Mouse (Mus musculus) skeletal muscle tissue, adult 2 months (tissue): Measurements from ENCODE around the gene Zbtb20.
A peak's percentile ranks its signal among the peaks of the same experiment; 100 is the strongest.

Source experiments
- DNase-seq: peaks from one replicate; pipeline ENCODE4 v3.0.0-alpha.2; 2012; ENCODE audit warnings: low read depth, low spot score

The Zbtb20 gene

GRCm38 (mm10) chr16:43396849-43397628 is 521.4 kb downstream of the Zbtb20 start:
- no peak for DNase-seq

GRCm38 (mm10) chr16:43397629-43398323 is 522.1 kb downstream of the Zbtb20 start:
- no peak for DNase-seq

- no peak for DNase-seq
Observed at GRCm38 (mm10) chr16:43399428-43399827, 523.7 kb downstream of the Zbtb20 start.

- DNase-seq = no peak
Observed at GRCm38 (mm10) chr16:43400046-43400445, 524.4 kb downstream of the Zbtb20 start.

GRCm38 (mm10) chr16:43400949-43401348 is 525.3 kb downstream of the Zbtb20 start:
- no peak for DNase-seq

- no peak for DNase-seq
Observed at GRCm38 (mm10) chr16:43402888-43403287, 527.2 kb downstream of the Zbtb20 start.

GRCm38 (mm10) chr16:43405089-43405488 is 529.4 kb downstream of the Zbtb20 start:
- DNase-seq = no peak

GRCm38 (mm10) chr16:43407594-43408142 is 532.0 kb downstream of the Zbtb20 start:
- DNase-seq = no peak

- no peak for DNase-seq
Observed at GRCm38 (mm10) chr16:43408622-43409021, 532.9 kb downstream of the Zbtb20 start.

GRCm38 (mm10) chr16:43409108-43409909 is 533.6 kb downstream of the Zbtb20 start:
- no peak for DNase-seq

GRCm38 (mm10) chr16:43409910-43410612 is 534.4 kb downstream of the Zbtb20 start:
- DNase-seq = peak; percentile 67

GRCm38 (mm10) chr16:43410613-43410974 is 534.9 kb downstream of the Zbtb20 start:
- no peak for DNase-seq

- no peak for DNase-seq
Observed at GRCm38 (mm10) chr16:43415864-43416263, 540.2 kb downstream of the Zbtb20 start.

GRCm38 (mm10) chr16:43419923-43420322 is 544.2 kb downstream of the Zbtb20 start:
- DNase-seq = no peak

- DNase-seq = no peak
Observed at GRCm38 (mm10) chr16:43428955-43429354, 553.3 kb downstream of the Zbtb20 start.

GRCm38 (mm10) chr16:43430030-43430429 is 554.3 kb downstream of the Zbtb20 start:
- no peak for DNase-seq

- peak; percentile 51 for DNase-seq
Observed at GRCm38 (mm10) chr16:43431514-43432371, 556.1 kb downstream of the Zbtb20 start.

GRCm38 (mm10) chr16:43434941-43435340 is 559.3 kb downstream of the Zbtb20 start:
- DNase-seq = no peak

- no peak for DNase-seq
Observed at GRCm38 (mm10) chr16:43438878-43439371, 563.2 kb downstream of the Zbtb20 start.

GRCm38 (mm10) chr16:43441392-43441791 is 565.7 kb downstream of the Zbtb20 start:
- DNase-seq = no peak
